Mouse (Mus musculus): Measurements from ENCODE around the gene Cmss1.

Gene Cmss1

GRCm38 (mm10) chr16:57301512-57302115 is 305.1 kb downstream of the Cmss1 start:
- no peak for DNase-seq (ENCODE audit: low spot score in 2 of 2)

- DNase-seq (ENCODE audit: low spot score in 2 of 2): no peak
Measured at GRCm38 (mm10) chr16:57295216-57295934, 311.3 kb downstream of the Cmss1 start.

GRCm38 (mm10) chr16:57292765-57293164 is 313.9 kb downstream of the Cmss1 start, which contains the start of gene Tmem30c:
Tmem30c (minus strand) TSS chr16:57292865.
- DNase-seq (ENCODE audit: low spot score in 2 of 2): no peak

- DNase-seq (ENCODE audit: low spot score in 2 of 2): no peak
Measured at GRCm38 (mm10) chr16:57292296-57292695, 314.4 kb downstream of the Cmss1 start.

- no peak for DNase-seq (ENCODE audit: low spot score in 2 of 2)
Measured at GRCm38 (mm10) chr16:57291696-57292095, 315.0 kb downstream of the Cmss1 start.

- no peak for DNase-seq (ENCODE audit: low spot score in 2 of 2)
Measured at GRCm38 (mm10) chr16:57281417-57281816, 325.2 kb downstream of the Cmss1 start.

GRCm38 (mm10) chr16:57280221-57281217 is 326.1 kb downstream of the Cmss1 start:
- no peak for DNase-seq (ENCODE audit: low spot score in 2 of 2)

GRCm38 (mm10) chr16:57278976-57279626 is 327.6 kb downstream of the Cmss1 start:
- no peak for DNase-seq (ENCODE audit: low spot score in 2 of 2)

- no peak for DNase-seq (ENCODE audit: low spot score in 2 of 2)
Measured at GRCm38 (mm10) chr16:57269751-57270150, 336.9 kb downstream of the Cmss1 start.

GRCm38 (mm10) chr16:57268058-57268841 is 338.4 kb downstream of the Cmss1 start:
- no peak for DNase-seq (ENCODE audit: low spot score in 2 of 2)

GRCm38 (mm10) chr16:57267068-57267467 is 339.6 kb downstream of the Cmss1 start:
- no peak for DNase-seq (ENCODE audit: low spot score in 2 of 2)

GRCm38 (mm10) chr16:57260152-57260551 is 346.5 kb downstream of the Cmss1 start:
- no peak for DNase-seq (ENCODE audit: low spot score in 2 of 2)

- DNase-seq (ENCODE audit: low spot score in 2 of 2): peak in 1 of 2 experiments; percentile 7
Measured at GRCm38 (mm10) chr16:57259356-57260083, 347.1 kb downstream of the Cmss1 start.

Data from spleen, postnatal 14 days (tissue).